Mouse (Mus musculus) embryonic facial prominence, embryonic 10.5 days (tissue): ENCODE measurements at regions not wholly inside any gene's neighbourhood (a gene's known extent, or its start where the extent isn't known, plus 50 kb on each side); places are given as distances from the start of the nearest gene placed in this dataset.

ENCODE experiments used
- DNase-seq: peaks from one replicate; pipeline ENCODE4 v3.0.0-alpha.2; 2017; ENCODE audit warnings: low spot score
- H3K27ac ChIP-seq: fragments of 300-500 bp; sonication (generic); replicated peaks from 2 replicates; pipeline ENCODE4 v1.5.1; 2016; ENCODE audit warnings: mild to moderate bottlenecking
- H3K27me3 ChIP-seq: fragments of 300-500 bp; sonication (generic); replicated peaks from 2 replicates; pipeline ENCODE4 v1.6.1; 2016; ENCODE audit warnings: low read depth, mild to moderate bottlenecking; ENCODE audit not compliant: poor library complexity, severe bottlenecking
- H3K36me3 ChIP-seq: fragments of 300-500 bp; sonication (generic); replicated peaks from 2 replicates; pipeline ENCODE4 v1.6.1; 2016; ENCODE audit warnings: mild to moderate bottlenecking, moderate library complexity
- H3K4me1 ChIP-seq: fragments of 300-500 bp; sonication (generic); 2 replicates; pipeline ENCODE4 v1.6.1; 2016
- H3K4me3 ChIP-seq: fragments of 300-500 bp; sonication (generic); 2 replicates; pipeline ENCODE4 v1.5.1; 2016; ENCODE audit warnings: mild to moderate bottlenecking, moderate library complexity
- H3K9me3 ChIP-seq: fragments of 300-500 bp; sonication (generic); 2 replicates; pipeline ENCODE4 v1.6.1; 2016; ENCODE audit warnings: mild to moderate bottlenecking
- WGBS: fragments of 180-500 bp; shearing (Covaris S2); methylation state at CpG from one replicate; pipeline ENCODE4 v1.1.7; 2016; 5-methylcytosine and 5-hydroxymethylcytosine counted together

- WGBS: 90% methylated on average over 7 of the region's 7 CpGs
- peaks cover 66% of the 10 kb centered on the region for H3K4me1 ChIP-seq
- H3K4me3 ChIP-seq: no peak overlapping the region
- H3K27ac ChIP-seq: peak overlapping the region; percentile 26
- peaks cover 21% of the 10 kb centered on the region; the same call in 1 of the 2 replicates for H3K27me3 ChIP-seq
- H3K36me3 ChIP-seq: no peaks in the 10 kb centered on the region
- no peak for DNase-seq
- no peaks in the 10 kb centered on the region for H3K9me3 ChIP-seq
Observed at GRCm38 (mm10) chr17:47983286-47983685, 54.8 kb downstream of the 1700122O11Rik start.

- DNase-seq: peak; percentile 78
- Histone ChIP-seq H3K36me3 (no peaks in the 10 kb centered on the region), H3K9me3 (no peaks in the 10 kb centered on the region), H3K27me3 (peaks cover 14% of the 10 kb centered on the region; the same call in 1 of the 2 replicates), H3K4me3 (peak overlapping the region; percentile 13; the same call in 1 of the 2 replicates), H3K4me1 (peaks cover 59% of the 10 kb centered on the region), H3K27ac (peak overlapping the region; percentile 75)
- WGBS: 9% methylated on average over 7 of the region's 7 CpGs
Observed at GRCm38 (mm10) chr17:47981556-47982027, 56.5 kb downstream of the 1700122O11Rik start.

GRCm38 (mm10) chr17:47979266-47979665, 54.8 kb upstream of the Foxp4 start:
- H3K27me3 ChIP-seq: peaks cover 28% of the 10 kb centered on the region
- DNase-seq: no peak
- H3K36me3 ChIP-seq: no peaks in the 10 kb centered on the region
- H3K4me3 ChIP-seq: no peak overlapping the region
- 60% methylated on average over 4 of the region's 4 CpGs for WGBS
- peak overlapping the region; percentile 79 for H3K27ac ChIP-seq
- H3K9me3 ChIP-seq: no peaks in the 10 kb centered on the region
- H3K4me1 ChIP-seq: peaks cover 77% of the 10 kb centered on the region

- WGBS: 15% methylated on average over 9 of the region's 9 CpGs
- H3K36me3 ChIP-seq: no peaks in the 10 kb centered on the region
- DNase-seq: no peak
- no peak overlapping the region for H3K4me3 ChIP-seq
- peaks cover 85% of the 10 kb centered on the region for H3K4me1 ChIP-seq
- H3K9me3 ChIP-seq: no peaks in the 10 kb centered on the region
- H3K27ac ChIP-seq: peak overlapping the region; percentile 79
- peaks cover 35% of the 10 kb centered on the region for H3K27me3 ChIP-seq
Observed at GRCm38 (mm10) chr17:47978404-47979030, 54.1 kb upstream of the Foxp4 start.

GRCm38 (mm10) chr17:47978001-47978400, 53.6 kb upstream of the Foxp4 start:
- Histone ChIP-seq H3K4me1 (peaks cover 86% of the 10 kb centered on the region), H3K27me3 (peaks cover 40% of the 10 kb centered on the region), H3K36me3 (no peaks in the 10 kb centered on the region), H3K4me3 (no peak overlapping the region), H3K9me3 (no peaks in the 10 kb centered on the region), H3K27ac (peak overlapping the region; percentile 79)
- no peak for DNase-seq
- 65% methylated on average over 2 of the region's 2 CpGs for WGBS

- Histone ChIP-seq H3K4me1 (peaks cover 82% of the 10 kb centered on the region), H3K4me3 (peak overlapping the region; percentile 57; the same call in 1 of the 2 replicates), H3K9me3 (no peaks in the 10 kb centered on the region), H3K36me3 (no peaks in the 10 kb centered on the region), H3K27me3 (peaks cover 50% of the 10 kb centered on the region), H3K27ac (peak overlapping the region; percentile 89)
- no peak for DNase-seq
- WGBS: 77% methylated on average over 7 of the region's 7 CpGs
Observed at GRCm38 (mm10) chr17:47976999-47977357, 52.5 kb upstream of the Foxp4 start.

- no peaks in the 10 kb centered on the region for H3K9me3 ChIP-seq
- peak; percentile 76 for DNase-seq
- peaks cover 75% of the 10 kb centered on the region for H3K4me1 ChIP-seq
- 5% methylated on average over 27 of the region's 27 CpGs for WGBS
- H3K27me3 ChIP-seq: peaks cover 52% of the 10 kb centered on the region
- peak overlapping the region; percentile 89 for H3K27ac ChIP-seq
- H3K36me3 ChIP-seq: no peaks in the 10 kb centered on the region
- peak overlapping the region; percentile 57 for H3K4me3 ChIP-seq
Observed at GRCm38 (mm10) chr17:47976061-47976998, 51.9 kb upstream of the Foxp4 start.

- Histone ChIP-seq H3K4me1 (peaks cover 67% of the 10 kb centered on the region), H3K27ac (peak overlapping the region; percentile 91), H3K36me3 (no peaks in the 10 kb centered on the region), H3K4me3 (peak overlapping the region; percentile 57), H3K9me3 (no peaks in the 10 kb centered on the region), H3K27me3 (peaks cover 51% of the 10 kb centered on the region)
- under 1% methylated on average over 37 of the region's 37 CpGs for WGBS
- DNase-seq: peak; percentile 87
Observed at GRCm38 (mm10) chr17:47975281-47976060, 51.0 kb upstream of the Foxp4 start.

GRCm38 (mm10) chr17:47974503-47974902, 50.1 kb upstream of the Foxp4 start:
- H3K4me3 ChIP-seq: peak overlapping the region; percentile 57
- no peaks in the 10 kb centered on the region for H3K9me3 ChIP-seq
- 2% methylated on average over 13 of the region's 13 CpGs for WGBS
- H3K27me3 ChIP-seq: peaks cover 42% of the 10 kb centered on the region
- H3K36me3 ChIP-seq: no peaks in the 10 kb centered on the region
- H3K4me1 ChIP-seq: peaks cover 61% of the 10 kb centered on the region
- H3K27ac ChIP-seq: peak overlapping the region; percentile 91
- no peak for DNase-seq
